In genomic region chr13:46226956-46227355, GRCm38 (mm10) we compare ENCODE assay signal across 19 mouse cellular contexts. TPM values are rescaled to one million over a fixed set of nuclear protein-coding genes. Genes with fewer than 3 reads are reported as not detected.
A peak's percentile ranks its signal among the peaks of the same experiment; 100 is the strongest.
DNase-seq lines count a peak whose midpoint lies in the region; ATAC-seq lines count a peak whose summit lies in the region.
"Had no signal": no experiment of that assay in that cellular context is flagged by ENCODE, and none has a peak within 500 bp of the region (broad histone marks: within the 10 kb centered on the region; RNA-seq: fewer than 3 reads in every experiment).

No protein-coding gene starts in this region.

- H3K4me3 ChIP-seq in kidney, embryonic 16.5 days (ENCODE audit: low read length), result no peak overlapping the region
- H3K4me3 ChIP-seq: forebrain, embryonic 15.5 days; hindbrain, embryonic 15.5 days; left cerebral cortex, adult 2 months; limb, embryonic 12.5 days; neural tube, embryonic 12.5 days had no signal

- no peaks in the 10 kb centered on the region for H3K27me3 ChIP-seq in kidney, embryonic 16.5 days (ENCODE audit: insufficient read depth, low read length)
- H3K27me3 ChIP-seq: forebrain, embryonic 15.5 days; hindbrain, embryonic 15.5 days; limb, embryonic 12.5 days; neural tube, embryonic 12.5 days had no signal

- DNase-seq in adrenal gland, postnatal 10 days, result peak; percentile 53
- no peak for DNase-seq in adrenal gland, postnatal 4 days (ENCODE audit: low spot score in 2 of 2)
- DNase-seq in kidney, adult 8-10 months, result peak; percentile 29 to 55
- peak; percentile 37 to 53 for DNase-seq in gastrocnemius, adult 8-10 months (ENCODE audit: low spot score in 2 of 2)
- DNase-seq in heart, postnatal 25 days (ENCODE audit: low spot score), result peak; percentile 9
- no peak for DNase-seq in urinary bladder, postnatal 25 days (ENCODE audit: low spot score)
- DNase-seq in urinary bladder, postnatal 10 days (ENCODE audit: low spot score), result no peak
- DNase-seq: cerebellum, adult 11 months; liver, postnatal 0 days; thymus, postnatal 14 days had no signal

- H3K27ac ChIP-seq in kidney, embryonic 16.5 days (ENCODE audit: low read length), result no peak overlapping the region
- H3K27ac ChIP-seq: forebrain, embryonic 15.5 days; hindbrain, embryonic 15.5 days; left cerebral cortex, adult 2 months; limb, embryonic 12.5 days; neural tube, embryonic 12.5 days had no signal

- 60% methylated on average over 2 of the region's 2 CpGs for WGBS in kidney, embryonic 16.5 days

- no peaks in the 10 kb centered on the region for H3K4me1 ChIP-seq in kidney, embryonic 16.5 days (ENCODE audit: insufficient read depth, low read length)
- H3K4me1 ChIP-seq: hindbrain, embryonic 15.5 days; limb, embryonic 12.5 days; neural tube, embryonic 12.5 days had no signal

- H3K9ac ChIP-seq in kidney, embryonic 16.5 days (replicated peaks; ENCODE audit: low read length), result no peak overlapping the region
- H3K9ac ChIP-seq: forebrain, embryonic 15.5 days; hindbrain, embryonic 15.5 days; limb, embryonic 12.5 days; liver, postnatal 0 days; neural tube, embryonic 12.5 days had no signal

- H3K4me2 ChIP-seq in kidney, embryonic 16.5 days (replicated peaks; ENCODE audit: low read depth, low read length), result no peak overlapping the region
- H3K4me2 ChIP-seq: forebrain, embryonic 15.5 days; hindbrain, embryonic 15.5 days; limb, embryonic 12.5 days; neural tube, embryonic 12.5 days had no signal

- no peaks in the 10 kb centered on the region for H3K36me3 ChIP-seq in kidney, embryonic 16.5 days (ENCODE audit: insufficient read depth, low read length)
- H3K36me3 ChIP-seq: forebrain, embryonic 15.5 days; hindbrain, embryonic 15.5 days; limb, embryonic 12.5 days; neural tube, embryonic 12.5 days had no signal

- intact Hi-C loops in heart, postnatal 25 days (cut with DNase I), result no loop called here

- no peaks in the 10 kb centered on the region for H3K9me3 ChIP-seq in kidney, embryonic 16.5 days (ENCODE audit: low read length)
- H3K9me3 ChIP-seq: forebrain, embryonic 15.5 days; hindbrain, embryonic 15.5 days; neural tube, embryonic 12.5 days had no signal

- no peak for ATAC-seq in kidney, embryonic 16.5 days (ENCODE audit: low FRiP score, low TSS enrichment)
- ATAC-seq: forebrain, embryonic 15.5 days; liver, postnatal 0 days had no signal

RNA-seq across cellular contexts. Expression of gene Stmnd1, which starts 46.6 kb away (rescaled TPM):
- total RNA-seq in adrenal gland, postnatal 10 days (2021), result under 1 TPM; 0.33 to 0.64 TPM
- total RNA-seq in adrenal gland, postnatal 4 days (2021), result under 1 TPM in 1 of 2 experiments, not detected in 1; 0.22 TPM
- 0.19 and 0.30 TPM in 2 replicates for polyA plus RNA-seq in kidney, embryonic 16.5 days (2015; fragmentation: Nextera tagmentation; extraction: Ambion mirVana)
- total RNA-seq in gastrocnemius, adult 8-10 months (2022), result under 1 TPM in 3 of 4 experiments, not detected in 1; 0.20 to 0.24 (median 0.21) TPM
- total RNA-seq in heart, postnatal 25 days (2021), result under 1 TPM; 0.36 to 0.45 TPM
- total RNA-seq: layer of hippocampus, adult 18-20 months; left cerebral cortex, adult 2 months; megakaryocyte progenitor cell, adult 5-6 weeks; midbrain, postnatal 0 days had no signal
- polyA plus RNA-seq: forebrain, embryonic 15.5 days; liver, postnatal 0 days; midbrain, postnatal 0 days; neural tube, embryonic 12.5 days had no signal

Comparison
In these comparisons a context has a peak if more than half of its experiments do, and no peak if none do; other contexts are left out.
1. DNase-seq: peak in adrenal gland, postnatal 10 days (single experiment), kidney, adult 8-10 months (2 of 2), gastrocnemius, adult 8-10 months (2 of 2) and heart, postnatal 25 days (single experiment); none in adrenal gland, postnatal 4 days (0 of 2), urinary bladder, postnatal 25 days (single experiment) and urinary bladder, postnatal 10 days (single experiment).